Mouse (Mus musculus): ENCODE measurements around the gene Mpig6b. TPM values are rescaled to one million over a fixed set of nuclear protein-coding genes. Genes with fewer than 3 reads are reported as not detected.

The Mpig6b gene
- polyA plus RNA-seq, 2 experiments, result 0.45 to 1.3 TPM

- Histone ChIP-seq H3K9ac (ENCODE audit: low read depth, low read length, severe bottlenecking) (peak overlapping the region; percentile 25; the same call in 1 of the 2 replicates), H3K27ac (replicated peaks; ENCODE audit: low read depth, low read length) (no peak overlapping the region), H3K36me3 (ENCODE audit: control insufficient read depth, insufficient read depth, low read length) (peaks cover 32% of the 10 kb centered on the region), H3K9me3 (ENCODE audit: control insufficient read depth, low read length) (no peaks in the 10 kb centered on the region), H3K4me2 (replicated peaks; ENCODE audit: low read depth, low read length, severe bottlenecking) (no peak overlapping the region), H3K4me1 (ENCODE audit: control insufficient read depth, insufficient read depth, low read length) (0 out of 2 replicates have a peak, but pooled peaks cover 2% of the 10 kb centered on the region), H3K27me3 (ENCODE audit: control insufficient read depth, insufficient read depth, low read length) (no peaks in the 10 kb centered on the region), H3K4me3 (replicated peaks; ENCODE audit: low read length) (no peak overlapping the region)
- TF ChIP-seq POLR2A (IDR thresholded peaks at IDR 0.05; ENCODE audit: borderline replicate concordance, extremely low read depth, insufficient read depth, insufficient read length), result no peak
- DNase-seq (ENCODE audit: low spot score) (peak; percentile 33), ATAC-seq (ENCODE audit: low FRiP score, low read depth) (peak; percentile 28; the same call in 1 of the 2 replicates)
- 31% methylated on average over 13 of the region's 13 CpGs for WGBS
These were observed 39.9 kb upstream of the Mpig6b start for GRCm38 (mm10) chr17:35105740-35106389.

GRCm38 (mm10) chr17:35104754-35105153 lies 38.8 kb upstream of the Mpig6b start:
- no peak for TF ChIP-seq POLR2A (IDR thresholded peaks at IDR 0.05; ENCODE audit: borderline replicate concordance, extremely low read depth, insufficient read depth, insufficient read length)
- ATAC-seq (ENCODE audit: low FRiP score, low read depth), result no peak
- H3K9ac ChIP-seq (ENCODE audit: low read depth, low read length, severe bottlenecking), result no peak overlapping the region

GRCm38 (mm10) chr17:35104079-35104478 lies 38.1 kb upstream of the Mpig6b start:
- WGBS, result 90% methylated on average over 7 of the region's 7 CpGs
- peaks cover 49% of the 10 kb centered on the region for H3K36me3 ChIP-seq (ENCODE audit: control insufficient read depth, insufficient read depth, low read length)
- DNase-seq (ENCODE audit: low spot score) (no peak), ATAC-seq (ENCODE audit: low FRiP score, low read depth) (no peak)
- no peaks in the 10 kb centered on the region for H3K27me3 ChIP-seq (ENCODE audit: control insufficient read depth, insufficient read depth, low read length)
- H3K27ac ChIP-seq (replicated peaks; ENCODE audit: low read depth, low read length), result no peak overlapping the region
- no peak overlapping the region for H3K9ac ChIP-seq (ENCODE audit: low read depth, low read length, severe bottlenecking)
- no peak overlapping the region for H3K4me2 ChIP-seq (replicated peaks; ENCODE audit: low read depth, low read length, severe bottlenecking)
- no peaks in the 10 kb centered on the region for H3K9me3 ChIP-seq (ENCODE audit: control insufficient read depth, low read length)
- no peak overlapping the region for H3K4me3 ChIP-seq (replicated peaks; ENCODE audit: low read length)
- 0 out of 2 replicates have a peak, but pooled peaks cover 2% of the 10 kb centered on the region for H3K4me1 ChIP-seq (ENCODE audit: control insufficient read depth, insufficient read depth, low read length)
- no peak for TF ChIP-seq POLR2A (IDR thresholded peaks at IDR 0.05; ENCODE audit: borderline replicate concordance, extremely low read depth, insufficient read depth, insufficient read length)

More at GRCm38 (mm10) chr17:35104754-35105153, 38.8 kb upstream of the Mpig6b start:
- WGBS, result 85% methylated on average over 6 of the region's 6 CpGs
- H3K4me1 ChIP-seq (ENCODE audit: control insufficient read depth, insufficient read depth, low read length), result 0 out of 2 replicates have a peak, but pooled peaks cover 2% of the 10 kb centered on the region
- no peak overlapping the region for H3K27ac ChIP-seq (replicated peaks; ENCODE audit: low read depth, low read length)
- no peak overlapping the region for H3K4me3 ChIP-seq (replicated peaks; ENCODE audit: low read length)
- no peaks in the 10 kb centered on the region for H3K9me3 ChIP-seq (ENCODE audit: control insufficient read depth, low read length)
- H3K4me2 ChIP-seq (replicated peaks; ENCODE audit: low read depth, low read length, severe bottlenecking), result no peak overlapping the region
- H3K36me3 ChIP-seq (ENCODE audit: control insufficient read depth, insufficient read depth, low read length), result peaks cover 43% of the 10 kb centered on the region
- no peaks in the 10 kb centered on the region for H3K27me3 ChIP-seq (ENCODE audit: control insufficient read depth, insufficient read depth, low read length)
- no peak for DNase-seq (ENCODE audit: low spot score)

GRCm38 (mm10) chr17:35103221-35103690 lies 37.3 kb upstream of the Mpig6b start:
- WGBS, result 67% methylated on average over 6 of the region's 6 CpGs
- Histone ChIP-seq H3K27ac (replicated peaks; ENCODE audit: low read depth, low read length) (no peak overlapping the region), H3K36me3 (ENCODE audit: control insufficient read depth, insufficient read depth, low read length) (peaks cover 58% of the 10 kb centered on the region), H3K4me3 (replicated peaks; ENCODE audit: low read length) (no peak overlapping the region), H3K9me3 (ENCODE audit: control insufficient read depth, low read length) (no peaks in the 10 kb centered on the region), H3K4me1 (ENCODE audit: control insufficient read depth, insufficient read depth, low read length) (0 out of 2 replicates have a peak, but pooled peaks cover 2% of the 10 kb centered on the region), H3K27me3 (ENCODE audit: control insufficient read depth, insufficient read depth, low read length) (no peaks in the 10 kb centered on the region), H3K4me2 (replicated peaks; ENCODE audit: low read depth, low read length, severe bottlenecking) (no peak overlapping the region), H3K9ac (ENCODE audit: low read depth, low read length, severe bottlenecking) (no peak overlapping the region)
- DNase-seq (ENCODE audit: low spot score) (no peak), ATAC-seq (ENCODE audit: low FRiP score, low read depth) (no peak)
- TF ChIP-seq POLR2A (IDR thresholded peaks at IDR 0.05; ENCODE audit: borderline replicate concordance, extremely low read depth, insufficient read depth, insufficient read length), result no peak

GRCm38 (mm10) chr17:35102299-35102698 lies 36.3 kb upstream of the Mpig6b start:
- DNase-seq (ENCODE audit: low spot score) (no peak), ATAC-seq (ENCODE audit: low FRiP score, low read depth) (peak; percentile 30)
- H3K9ac ChIP-seq (ENCODE audit: low read depth, low read length, severe bottlenecking), result no peak overlapping the region

More at GRCm38 (mm10) chr17:35102299-35102698, 36.3 kb upstream of the Mpig6b start:
- Histone ChIP-seq H3K9me3 (ENCODE audit: control insufficient read depth, low read length) (no peaks in the 10 kb centered on the region), H3K4me2 (replicated peaks; ENCODE audit: low read depth, low read length, severe bottlenecking) (no peak overlapping the region), H3K4me3 (replicated peaks; ENCODE audit: low read length) (no peak overlapping the region), H3K4me1 (ENCODE audit: control insufficient read depth, insufficient read depth, low read length) (0 out of 2 replicates have a peak, but pooled peaks cover 2% of the 10 kb centered on the region), H3K27me3 (ENCODE audit: control insufficient read depth, insufficient read depth, low read length) (no peaks in the 10 kb centered on the region), H3K36me3 (ENCODE audit: control insufficient read depth, insufficient read depth, low read length) (peaks cover 66% of the 10 kb centered on the region), H3K27ac (replicated peaks; ENCODE audit: low read depth, low read length) (no peak overlapping the region)
- 70% methylated on average over 7 of the region's 8 CpGs for WGBS
- no peak for TF ChIP-seq POLR2A (IDR thresholded peaks at IDR 0.05; ENCODE audit: borderline replicate concordance, extremely low read depth, insufficient read depth, insufficient read length)
